Mouse (Mus musculus) B cell, adult 2 months (primary cell): ENCODE data around the gene H2al1g.
"Not testable (repeated sequence)": the region's sequence is repeated elsewhere in the genome, so short reads cannot be mapped to it uniquely, and the experiment has no call there.

ENCODE experiments used
- DNase-seq, 2 experiments: peaks; one replicate each; pipeline ENCODE4 v3.0.0; 2022

The H2al1g gene

GRCm38 (mm10) chrX:11317956-11318355 lies at the start of gene H2al1g:
Gene H2al1g (plus strand): TSS chrX:11318256.
- DNase-seq: not testable (repeated sequence)

DNA sequence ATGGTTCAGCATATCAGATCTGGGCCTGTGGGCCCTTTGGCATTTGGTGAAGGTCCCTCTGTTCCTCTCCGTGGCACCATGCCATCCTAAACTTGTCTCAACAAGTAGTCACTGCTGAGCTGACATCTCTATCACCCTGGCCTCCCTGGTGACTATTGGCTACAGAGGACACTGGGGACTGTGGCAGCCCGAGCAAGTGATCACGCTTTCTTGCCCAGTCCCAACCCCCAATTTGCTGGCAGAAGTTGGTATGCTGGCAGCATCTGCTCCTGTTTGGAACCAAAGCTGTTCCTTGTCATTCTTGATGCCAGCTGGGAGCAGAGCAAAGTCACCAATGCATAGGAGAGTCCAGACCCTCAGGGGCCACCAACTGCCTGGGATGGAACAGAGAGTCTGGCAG lies 49.0 kb upstream of the H2al1g start:
- DNase-seq: no peak

DNA sequence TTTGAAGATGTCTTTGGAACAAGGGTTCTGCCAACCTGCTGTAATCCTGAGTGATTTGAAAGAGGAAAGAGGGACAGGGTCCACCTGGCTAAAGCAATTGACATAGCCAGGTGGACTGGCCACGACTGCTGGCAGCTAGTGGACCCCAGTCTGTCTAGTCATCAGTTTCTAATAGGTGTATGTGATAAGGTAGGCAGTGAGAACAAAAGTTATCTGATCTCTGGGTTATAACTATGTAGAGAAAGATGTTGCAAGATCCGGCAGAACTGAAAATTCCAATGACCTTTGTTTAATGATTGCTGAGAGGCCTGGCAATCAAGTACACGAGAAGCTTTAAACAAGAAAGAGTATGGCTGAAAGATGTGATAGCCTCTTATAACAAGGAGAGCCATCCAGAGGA lies 44.9 kb upstream of the H2al1g start:
- DNase-seq: no peak

GRCm38 (mm10) chrX:11277083-11277482 lies 41.0 kb upstream of the H2al1g start:
- no peak for DNase-seq

DNA sequence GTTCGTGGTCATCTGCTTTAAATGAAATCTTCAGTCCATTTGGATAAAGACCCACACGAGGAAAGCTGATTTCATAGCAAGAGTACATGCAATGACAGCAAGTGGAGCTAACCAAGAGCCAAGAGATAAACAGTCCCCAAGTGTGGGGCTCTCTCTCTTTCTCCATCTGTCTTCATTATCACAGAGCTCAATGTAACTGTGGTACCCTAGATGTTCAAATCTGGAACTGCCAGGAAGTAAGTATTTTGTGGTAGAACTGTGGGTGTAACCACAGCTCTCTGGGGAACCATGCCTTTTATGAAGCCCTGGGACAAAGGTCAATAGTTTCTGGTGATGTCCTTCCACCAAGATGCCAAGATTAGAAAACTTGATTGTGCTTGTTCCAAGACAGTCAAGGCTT lies 37.3 kb upstream of the H2al1g start:
- DNase-seq: no peak

DNA sequence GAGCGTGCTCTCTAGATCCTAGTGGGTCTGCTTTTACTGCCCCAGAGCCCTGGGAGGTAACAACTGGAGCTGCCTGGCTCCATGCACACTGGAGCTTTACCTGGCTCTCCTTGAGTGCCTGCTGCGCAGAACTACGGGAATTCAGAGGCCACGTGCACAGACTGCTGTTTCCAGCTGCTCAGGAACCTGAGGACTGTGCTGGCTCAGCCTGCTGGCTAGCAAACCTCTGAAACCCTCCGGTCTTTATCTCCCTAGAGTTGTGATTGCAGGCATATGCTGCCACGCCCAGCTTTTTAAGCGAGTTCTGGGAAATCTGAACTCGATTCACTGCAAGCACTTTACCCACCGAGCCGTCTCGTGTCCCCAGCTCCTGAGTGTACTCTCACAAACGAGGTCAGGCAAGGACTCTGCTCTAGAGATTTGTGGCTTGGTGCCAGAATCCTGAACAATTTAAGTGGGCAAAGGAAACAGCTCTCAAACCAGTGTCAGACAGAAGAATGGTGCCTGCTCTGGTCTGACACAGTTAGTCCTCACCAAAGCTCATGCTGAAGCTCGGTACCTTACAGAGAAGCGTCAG lies 29.7 kb upstream of the H2al1g start:
- DNase-seq: no peak

DNA sequence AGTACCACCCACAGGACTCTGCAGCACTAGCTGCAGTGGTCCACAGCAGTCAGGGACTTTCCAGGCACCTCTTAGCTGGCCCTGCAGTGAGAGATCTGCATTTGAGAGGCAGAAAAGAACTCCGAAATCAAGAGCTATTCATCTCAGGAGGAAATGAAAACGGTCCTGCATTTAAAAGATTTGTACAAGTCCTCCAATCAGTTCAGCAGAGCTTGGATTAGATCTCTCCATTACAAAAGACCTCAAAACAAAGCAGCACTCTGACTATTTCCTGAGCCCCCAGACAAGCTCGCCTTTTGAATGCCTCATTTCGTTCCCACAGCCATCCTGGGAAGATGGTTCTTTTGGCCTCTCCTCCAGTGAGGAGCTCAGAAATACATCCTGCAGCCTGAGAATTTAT lies 28.8 kb upstream of the H2al1g start:
- DNase-seq: no peak

DNA sequence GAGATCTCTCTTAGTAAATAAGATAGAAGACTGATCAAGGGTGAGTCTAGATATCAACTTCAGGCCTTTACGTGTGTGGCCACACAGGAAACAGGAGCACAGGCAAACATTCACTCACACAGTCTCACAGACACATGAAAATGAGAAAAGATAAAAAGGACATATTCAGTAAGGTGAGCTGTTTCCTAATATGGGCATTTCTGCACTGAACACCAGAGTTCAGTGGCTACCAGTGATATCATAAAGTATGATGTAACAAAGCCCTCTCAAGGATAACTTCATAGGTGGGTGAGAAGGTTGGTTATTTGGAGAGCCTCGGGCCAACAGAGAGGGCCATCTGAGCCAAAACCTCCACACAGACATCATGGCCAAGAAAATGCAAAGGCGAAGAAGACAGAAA lies 19.1 kb upstream of the H2al1g start, which contains the start of gene H2al1a:
Gene H2al1a (plus strand): TSS at position 301 of the 400 bp plus-strand sequence.
- DNase-seq: not testable (repeated sequence)

DNA sequence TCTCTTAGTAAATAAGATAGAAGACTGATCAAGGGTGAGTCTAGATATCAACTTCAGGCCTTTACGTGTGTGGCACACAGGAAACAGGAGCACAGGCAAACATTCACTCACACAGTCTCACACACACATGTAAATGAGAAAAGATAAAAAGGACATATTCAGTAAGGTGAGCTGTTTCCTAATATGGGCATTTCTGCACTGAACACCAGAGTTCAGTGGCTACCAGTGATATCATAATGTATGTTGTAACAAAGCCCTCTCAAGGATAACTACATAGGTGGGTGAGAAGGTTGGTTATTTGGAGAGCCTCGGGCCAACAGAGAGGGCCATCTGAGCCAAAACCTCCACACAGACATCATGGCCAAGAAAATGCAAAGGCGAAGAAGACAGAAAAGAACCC lies 15.9 kb upstream of the H2al1g start, which contains the start of gene H2al1b:
Gene H2al1b (plus strand): TSS at position 301 of the 400 bp plus-strand sequence.
- not testable (repeated sequence) for DNase-seq

GRCm38 (mm10) chrX:11305355-11305754 lies 12.7 kb upstream of the H2al1g start, which contains the start of gene H2al1c:
Gene H2al1c (plus strand): TSS chrX:11305655.
- DNase-seq: not testable (repeated sequence)

GRCm38 (mm10) chrX:11308524-11308923 lies 9.5 kb upstream of the H2al1g start, which contains the start of gene H2al1d:
Gene H2al1d (plus strand): TSS chrX:11308824.
- not testable (repeated sequence) for DNase-seq

GRCm38 (mm10) chrX:11311634-11312033 lies 6.4 kb upstream of the H2al1g start, which contains the start of gene H2al1e:
Gene H2al1e (plus strand): TSS chrX:11311934.
- not testable (repeated sequence) for DNase-seq

DNA sequence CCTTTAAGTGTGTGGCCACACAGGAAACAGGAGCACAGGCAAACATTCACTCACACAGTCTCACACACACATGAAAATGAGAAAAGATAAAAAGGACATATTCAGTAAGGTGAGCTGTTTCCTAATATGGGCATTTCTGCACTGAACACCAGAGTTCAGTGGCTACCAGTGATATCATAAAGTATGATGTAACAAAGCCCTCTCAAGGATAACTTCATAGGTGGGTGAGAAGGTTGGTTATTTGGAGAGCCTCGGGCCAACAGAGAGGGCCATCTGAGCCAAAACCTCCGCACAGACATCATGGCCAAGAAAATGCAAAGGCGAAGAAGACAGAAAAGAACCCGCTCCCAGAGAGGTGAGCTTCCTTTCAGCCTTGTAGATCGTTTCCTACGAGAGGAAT lies 3.2 kb upstream of the H2al1g start, which contains the start of gene H2al1f:
Gene H2al1f (plus strand): TSS at position 301 of the 400 bp plus-strand sequence.
- DNase-seq: not testable (repeated sequence)

GRCm38 (mm10) chrX:11321192-11321591 lies 3.1 kb downstream of the H2al1g start, which contains the start of gene H2al1h:
Gene H2al1h (plus strand): TSS chrX:11321492.
- not testable (repeated sequence) for DNase-seq

- DNase-seq: not testable (repeated sequence)
Measured at GRCm38 (mm10) chrX:11324359-11324758, 6.3 kb downstream of the H2al1g start, which contains the start of gene H2al1i. Gene H2al1i (plus strand): TSS chrX:11324659.

GRCm38 (mm10) chrX:11327522-11327921 lies 9.5 kb downstream of the H2al1g start, which contains the start of gene H2al1j:
Gene H2al1j (plus strand): TSS chrX:11327822.
- not testable (repeated sequence) for DNase-seq

- no peak for DNase-seq
Measured at GRCm38 (mm10) chrX:11345762-11346161, 27.7 kb downstream of the H2al1g start.

DNA sequence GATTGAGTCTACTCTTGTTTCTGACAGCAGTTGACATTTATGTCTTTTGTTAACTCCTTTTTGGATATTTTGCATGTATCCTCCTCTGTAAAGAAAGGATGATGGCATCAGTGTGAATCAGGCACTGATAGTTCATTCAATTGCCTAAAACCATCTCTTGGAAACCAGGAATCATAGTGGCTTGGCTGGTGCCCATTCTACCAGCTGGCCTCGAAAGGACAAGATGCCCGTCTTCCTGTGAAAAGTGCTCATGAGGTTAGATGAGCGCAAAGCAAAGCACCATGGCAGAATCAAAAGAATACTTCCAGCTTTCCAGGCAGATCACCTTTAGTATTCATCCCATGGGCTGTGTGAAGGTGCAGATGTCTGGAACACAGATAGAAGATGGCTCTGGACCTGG lies 28.7 kb downstream of the H2al1g start:
- DNase-seq: no peak

DNA sequence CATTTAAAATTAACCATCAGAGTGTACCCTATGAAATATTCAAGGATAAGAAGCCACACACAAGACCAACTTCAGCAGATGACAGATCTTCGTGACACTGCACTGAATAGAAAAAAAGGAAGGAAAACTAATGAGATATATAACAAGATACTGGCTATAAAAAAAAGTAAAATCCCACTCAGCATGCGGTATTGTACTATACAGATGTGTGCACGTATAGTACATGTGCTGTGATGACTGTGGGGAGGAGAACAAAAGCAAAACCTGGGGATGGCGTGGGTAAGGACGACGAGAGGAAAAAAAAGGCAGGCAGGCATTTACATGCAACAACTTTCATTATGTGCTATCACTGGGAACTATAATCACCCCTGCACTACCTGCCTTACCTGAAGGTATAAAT lies 42.8 kb downstream of the H2al1g start:
- no peak for DNase-seq

DNA sequence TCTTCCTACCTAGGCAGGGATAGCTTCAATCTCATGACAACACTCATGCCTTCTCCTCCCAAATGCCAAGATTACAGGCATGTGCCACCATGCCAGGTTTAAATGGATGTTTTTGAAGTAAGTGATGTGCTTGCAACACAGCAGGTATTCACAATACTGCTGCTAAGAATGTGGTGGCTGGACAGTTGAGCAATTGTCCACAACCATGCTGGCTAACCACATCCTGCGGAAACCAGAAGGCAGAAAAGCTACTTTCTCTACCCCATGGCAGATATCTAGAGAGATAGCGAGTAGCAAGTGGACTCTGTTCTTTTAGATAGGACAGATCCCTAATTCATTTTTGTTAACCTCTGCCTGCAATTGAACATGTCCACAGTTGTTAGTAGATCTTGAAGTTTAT lies 43.2 kb downstream of the H2al1g start:
- DNase-seq: no peak

- no peak for DNase-seq
Measured at GRCm38 (mm10) chrX:11363890-11364289, 45.8 kb downstream of the H2al1g start.

DNA sequence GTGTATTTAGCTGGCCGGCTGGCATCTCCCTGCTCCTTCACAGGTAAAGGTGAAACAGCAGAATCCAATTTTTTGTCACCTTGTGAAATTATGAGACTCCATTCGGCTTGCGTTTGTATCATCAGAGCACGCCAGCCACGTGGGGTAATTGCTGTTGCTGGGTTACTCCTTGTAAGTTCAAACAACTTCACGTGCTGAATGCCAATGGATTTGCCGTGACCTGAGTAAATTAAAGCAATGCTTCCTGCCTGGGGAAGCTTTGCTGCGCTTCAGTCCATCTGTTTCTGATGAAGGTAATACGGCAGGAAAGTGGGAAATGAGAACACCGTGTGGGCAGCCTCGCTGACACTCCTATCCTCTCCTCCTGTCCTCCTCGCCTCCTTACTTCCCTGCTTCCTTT lies 47.1 kb downstream of the H2al1g start:
- DNase-seq: no peak
